Mouse (Mus musculus): Measurements from ENCODE around the gene Ubap1.
A peak's percentile ranks its signal among the peaks of the same experiment; 100 is the strongest.

Ubap1 gene

DNA sequence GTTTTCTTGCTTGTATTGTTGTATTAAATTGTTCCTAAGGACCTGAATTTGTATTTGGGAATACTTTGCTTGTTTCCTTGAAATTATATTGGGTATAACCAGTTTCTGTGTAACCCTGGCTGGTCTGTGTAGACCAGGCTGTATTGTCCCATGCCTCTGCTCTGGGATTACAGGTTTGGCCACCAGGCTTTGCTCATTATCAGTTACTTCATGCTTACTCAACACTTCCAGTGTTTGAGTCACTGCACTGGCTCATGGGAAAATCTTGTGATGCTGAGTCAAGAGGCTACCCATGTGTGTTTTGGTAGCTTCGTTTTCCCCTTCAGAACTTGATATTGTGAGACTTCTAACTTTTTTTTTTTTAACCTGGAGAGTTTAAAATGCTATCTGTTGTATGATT, 4.5 kb downstream of the Ubap1 start:
- no peak for DNase-seq (ENCODE audit: low read depth, low spot score)

DNA sequence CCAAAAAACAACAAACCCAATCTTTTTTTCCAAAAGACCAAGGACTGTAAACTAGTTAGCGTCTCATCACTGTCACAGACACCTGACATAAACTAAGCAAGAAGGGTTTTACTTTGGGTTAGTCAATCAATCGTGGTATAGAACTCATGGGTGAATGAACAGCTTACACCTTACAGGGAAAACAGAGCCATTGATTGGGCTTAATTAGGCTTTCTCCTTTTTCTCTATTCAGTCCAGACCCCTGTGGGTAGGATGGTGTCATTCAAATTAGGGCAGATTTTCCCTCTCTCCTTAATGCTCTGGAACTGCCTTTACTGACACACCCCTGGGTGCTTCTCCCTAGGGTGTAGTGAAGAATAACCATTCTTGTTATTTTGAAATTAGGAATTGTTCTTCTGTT, 8.4 kb downstream of the Ubap1 start:
- DNase-seq (ENCODE audit: low read depth, low spot score), result no peak

DNA sequence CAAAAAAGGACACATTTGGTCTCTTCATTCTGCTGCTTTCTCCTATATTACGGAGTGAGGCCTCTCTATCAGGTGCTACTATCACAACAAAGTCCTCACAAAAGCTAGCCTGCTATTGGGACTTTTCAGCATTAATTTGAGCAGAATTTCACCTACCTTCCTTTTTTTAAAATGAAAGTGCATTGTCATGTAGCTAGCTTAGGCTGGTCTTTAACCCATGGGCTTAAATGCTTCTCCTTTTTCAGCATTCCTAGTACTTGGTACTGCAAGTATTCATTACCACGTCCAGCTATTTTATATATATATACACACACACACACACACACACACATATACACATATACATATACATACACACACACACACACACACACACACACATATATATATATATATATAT, 9.9 kb downstream of the Ubap1 start:
- DNase-seq (ENCODE audit: low read depth, low spot score), result no peak

- DNase-seq (ENCODE audit: low read depth, low spot score), result no peak
Measured at GRCm38 (mm10) chr4:41359358-41359757, 10.6 kb downstream of the Ubap1 start.

- no peak for DNase-seq (ENCODE audit: low read depth, low spot score)
Measured at GRCm38 (mm10) chr4:41361059-41361458, 12.3 kb downstream of the Ubap1 start.

DNA sequence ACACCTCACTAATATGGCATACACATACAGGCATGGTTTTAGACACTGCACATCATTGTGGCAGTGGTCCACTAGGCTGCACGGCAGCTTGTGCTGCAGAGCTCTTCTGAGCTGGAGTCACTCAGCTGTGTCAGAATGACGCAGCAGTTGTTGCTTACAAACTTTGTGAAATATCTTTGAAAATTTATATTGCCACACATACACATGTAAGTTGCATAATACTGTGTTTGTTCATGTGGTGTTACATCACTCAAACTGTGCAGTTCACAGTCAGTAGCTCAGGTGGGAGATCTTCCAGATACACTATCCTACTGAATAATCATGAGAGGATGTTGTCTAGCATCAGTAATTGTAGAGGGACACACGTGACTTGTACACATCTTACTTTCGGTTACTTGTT, 19.4 kb downstream of the Ubap1 start:
- no peak for DNase-seq (ENCODE audit: low read depth, low spot score)

GRCm38 (mm10) chr4:41369702-41370437, 21.1 kb downstream of the Ubap1 start:
- DNase-seq (ENCODE audit: low read depth, low spot score), result no peak

- no peak for DNase-seq (ENCODE audit: low read depth, low spot score)
Measured at GRCm38 (mm10) chr4:41377567-41377966, 28.8 kb downstream of the Ubap1 start.

GRCm38 (mm10) chr4:41381213-41381950, 32.6 kb downstream of the Ubap1 start:
- DNase-seq (ENCODE audit: low read depth, low spot score), result no peak

GRCm38 (mm10) chr4:41386412-41386975, 37.7 kb downstream of the Ubap1 start:
- no peak for DNase-seq (ENCODE audit: low read depth, low spot score)

- no peak for DNase-seq (ENCODE audit: low read depth, low spot score)
Measured at GRCm38 (mm10) chr4:41387755-41388469, 39.1 kb downstream of the Ubap1 start.

DNA sequence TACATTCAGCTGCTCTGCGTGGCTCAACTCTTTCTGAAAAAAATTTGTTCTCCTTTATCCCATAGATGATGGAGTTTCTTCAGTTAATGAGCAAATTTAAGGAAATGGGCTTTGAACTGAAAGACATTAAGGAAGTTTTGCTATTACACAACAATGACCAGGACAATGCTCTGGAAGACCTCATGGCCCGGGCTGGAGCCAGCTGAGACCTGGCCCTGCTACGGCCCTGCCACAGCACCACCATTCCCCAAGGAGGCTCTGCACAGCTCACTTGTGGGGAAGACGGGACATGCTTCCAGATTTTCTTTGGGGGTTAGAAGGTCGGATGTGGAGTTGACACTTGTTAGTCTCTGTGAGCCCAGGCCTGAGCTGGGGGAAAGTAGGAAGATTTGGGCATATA, 39.8 kb downstream of the Ubap1 start:
- no peak for DNase-seq (ENCODE audit: low read depth, low spot score)

- no peak for DNase-seq (ENCODE audit: low read depth, low spot score)
Measured at GRCm38 (mm10) chr4:41389240-41389639, 40.4 kb downstream of the Ubap1 start.

DNA sequence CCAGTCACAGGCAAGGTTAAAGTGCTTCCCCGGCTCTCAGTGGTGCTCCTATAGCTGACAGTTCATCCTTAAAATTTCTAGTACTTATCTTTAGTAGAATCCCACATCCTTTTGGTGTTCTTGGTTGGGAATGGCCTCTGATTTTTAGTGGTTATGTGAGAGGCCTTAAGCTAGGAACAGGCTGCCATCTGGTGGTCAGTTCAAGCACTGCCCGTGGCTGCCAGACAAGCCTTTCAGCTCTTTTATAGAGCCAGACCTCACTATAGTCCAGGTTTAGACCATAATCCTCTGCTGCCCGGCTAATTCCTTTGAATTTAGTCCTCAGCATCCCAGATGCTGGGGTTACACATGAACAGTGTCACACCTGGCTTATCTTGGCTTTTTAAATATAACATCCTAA, 41.3 kb downstream of the Ubap1 start:
- DNase-seq (ENCODE audit: low read depth, low spot score), result peak; percentile 75

DNA sequence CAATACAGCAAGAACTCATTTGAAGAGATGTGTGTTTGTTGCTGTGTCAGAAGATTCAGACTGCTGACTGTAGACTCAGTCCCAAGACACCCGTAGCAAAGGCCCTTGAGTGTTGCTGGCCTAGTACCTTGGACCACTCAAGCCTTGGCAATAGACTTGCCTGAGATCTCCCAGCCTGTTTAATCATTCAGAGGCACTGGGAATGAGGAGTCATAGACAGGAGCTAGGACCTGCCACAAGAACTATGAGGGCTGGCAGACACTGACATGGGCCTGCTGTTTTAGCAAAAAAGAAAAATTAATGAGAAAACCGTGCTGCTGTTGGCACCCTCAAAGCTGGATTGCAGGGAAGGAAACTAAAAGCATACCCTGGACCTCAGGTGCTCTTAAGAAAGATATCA, 42.2 kb downstream of the Ubap1 start:
- DNase-seq (ENCODE audit: low read depth, low spot score), result no peak

GRCm38 (mm10) chr4:41394651-41395050, 45.9 kb downstream of the Ubap1 start:
- DNase-seq (ENCODE audit: low read depth, low spot score), result no peak

DNA sequence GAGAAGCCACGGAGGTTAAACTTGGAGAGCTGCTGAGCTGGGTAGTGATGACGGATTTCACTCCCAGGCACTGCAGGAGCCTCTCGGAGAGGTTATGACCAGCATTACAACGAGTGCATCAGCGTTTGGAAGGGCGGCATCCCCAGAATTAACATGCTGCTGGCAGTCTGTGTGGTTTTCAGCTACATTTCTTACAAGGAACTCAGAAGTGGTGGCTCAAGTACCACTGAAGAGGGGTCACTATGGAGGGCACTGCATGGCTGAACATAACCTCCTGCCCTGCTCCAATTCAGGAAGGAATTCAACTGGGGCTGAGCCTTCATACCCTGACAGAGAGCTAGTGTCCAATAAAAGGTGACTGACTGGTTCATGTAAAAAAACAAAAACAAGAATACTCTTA, 49.6 kb downstream of the Ubap1 start:
- no peak for DNase-seq (ENCODE audit: low read depth, low spot score)

DNA sequence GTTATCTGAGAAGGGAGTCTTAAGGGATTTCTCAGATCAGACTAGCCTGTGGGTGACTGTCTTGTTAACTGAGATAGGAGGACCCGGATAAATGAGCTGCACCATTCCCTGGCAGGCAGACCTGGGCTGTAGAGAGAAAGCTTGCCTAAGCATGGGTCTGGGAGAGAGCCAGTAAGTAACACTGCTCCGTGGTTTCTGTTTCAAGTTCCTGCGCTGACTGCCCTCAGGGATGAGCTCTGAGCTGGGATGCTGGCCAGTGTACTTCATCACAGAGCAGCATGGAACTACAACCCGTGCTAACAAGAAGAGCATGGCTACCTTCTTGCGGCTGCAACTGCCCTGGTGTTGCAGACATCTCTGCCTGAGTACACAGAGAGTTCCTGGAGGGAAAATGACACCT, 51.1 kb downstream of the Ubap1 start:
- no peak for DNase-seq (ENCODE audit: low read depth, low spot score)

- DNase-seq (ENCODE audit: low read depth, low spot score), result no peak
Measured at GRCm38 (mm10) chr4:41401167-41401566, 52.4 kb downstream of the Ubap1 start.

DNA sequence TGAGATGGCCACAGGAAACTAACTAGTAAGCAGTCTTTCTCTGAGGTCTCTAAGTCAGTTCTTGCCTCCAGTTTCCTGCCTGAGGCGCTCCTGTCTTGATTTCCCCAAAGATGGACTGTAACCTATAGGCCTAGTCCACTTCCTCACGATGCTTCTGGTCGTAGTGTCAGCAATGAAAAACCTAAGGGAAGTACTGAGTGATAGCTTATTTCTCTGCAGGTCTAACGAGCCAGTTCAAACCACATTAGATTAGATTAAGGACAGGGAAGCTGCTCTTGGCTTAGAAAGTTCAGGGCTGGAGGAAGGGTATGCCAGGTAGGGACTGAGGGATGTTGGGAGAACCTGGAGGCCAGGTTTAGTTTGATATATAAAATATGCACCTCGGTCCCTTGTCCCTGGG, 52.8 kb downstream of the Ubap1 start:
- no peak for DNase-seq (ENCODE audit: low read depth, low spot score)

DNA sequence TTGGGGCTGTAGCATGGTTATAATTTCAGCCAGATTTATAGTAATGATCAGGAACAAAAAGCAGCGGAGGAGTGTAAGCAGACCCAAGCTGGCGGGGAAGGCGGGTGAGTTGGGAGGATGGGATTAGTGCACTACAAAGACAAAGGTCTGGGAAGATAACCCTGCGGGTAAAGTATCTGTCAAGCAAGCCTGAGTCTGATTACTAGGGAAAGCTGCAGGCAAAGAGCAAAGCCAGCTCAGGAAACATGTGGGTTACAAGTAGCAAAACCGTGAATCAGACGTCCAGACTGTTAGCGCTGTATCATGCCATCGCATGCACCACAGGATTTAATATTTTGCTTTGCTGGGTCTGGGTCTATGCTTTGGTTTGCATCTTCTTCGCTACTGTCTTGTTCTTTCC, 57.8 kb downstream of the Ubap1 start:
- no peak for DNase-seq (ENCODE audit: low read depth, low spot score)

- no peak for DNase-seq (ENCODE audit: low read depth, low spot score)
Measured at GRCm38 (mm10) chr4:41407353-41407752, 58.6 kb downstream of the Ubap1 start.

Data from forelimb bud, embryonic 11.5 days (tissue).